Mouse (Mus musculus): ENCODE measurements around the gene Gm10073. TPM values are rescaled to one million over a fixed set of nuclear protein-coding genes. Genes with fewer than 3 reads are reported as not detected.
A peak's percentile ranks its signal among the peaks of the same experiment; 100 is the strongest.

The Gm10073 gene
- polyA plus RNA-seq, 1 experiment, result 34.0 TPM

DNA sequence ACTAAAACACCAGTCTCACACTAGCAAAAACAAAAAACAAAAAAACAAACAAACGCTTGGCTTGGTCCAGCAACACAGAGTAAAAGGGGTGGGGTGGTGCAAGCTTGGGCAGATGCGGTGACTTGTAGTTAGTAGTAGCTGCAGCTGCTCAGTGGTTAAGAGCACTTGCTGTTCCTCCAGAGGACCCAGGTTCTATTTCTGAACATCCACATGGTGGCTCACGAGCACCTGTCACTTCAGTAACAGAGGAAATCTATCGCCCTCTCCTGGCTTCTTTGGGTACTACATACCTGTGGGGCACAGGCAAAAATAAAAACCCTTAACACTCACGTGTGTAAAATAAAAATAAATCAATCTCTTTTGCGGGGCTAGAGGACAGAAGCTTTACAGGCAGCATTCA is 38.8 kb downstream of the Gm10073 start:
- Histone ChIP-seq H3K27ac (ENCODE audit: insufficient read depth, low read depth, low read length) (no peak overlapping the region), H3K4me1 (ENCODE audit: control insufficient read depth, insufficient read depth, low read length) (no peaks in the 10 kb centered on the region), H3K4me3 (ENCODE audit: insufficient read depth, low read depth, low read length) (no peak overlapping the region), H3K27me3 (replicated peaks; ENCODE audit: control insufficient read depth, insufficient read depth, low read length) (no peaks in the 10 kb centered on the region), H3K36me3 (ENCODE audit: control insufficient read depth, insufficient read depth, low read length) (no peaks in the 10 kb centered on the region)
- peak; percentile 75 for DNase-seq
- 30% methylated on average over 6 of the region's 6 CpGs for WGBS
- no peak for TF ChIP-seq POLR2A (IDR thresholded peaks at IDR 0.05; ENCODE audit: low read depth, low read length)
- peak; percentile 78 for TF ChIP-seq CTCF (conservative IDR thresholded peaks at IDR 0.05; ENCODE audit: insufficient read depth, insufficient read length, low read depth, low read length)

DNA sequence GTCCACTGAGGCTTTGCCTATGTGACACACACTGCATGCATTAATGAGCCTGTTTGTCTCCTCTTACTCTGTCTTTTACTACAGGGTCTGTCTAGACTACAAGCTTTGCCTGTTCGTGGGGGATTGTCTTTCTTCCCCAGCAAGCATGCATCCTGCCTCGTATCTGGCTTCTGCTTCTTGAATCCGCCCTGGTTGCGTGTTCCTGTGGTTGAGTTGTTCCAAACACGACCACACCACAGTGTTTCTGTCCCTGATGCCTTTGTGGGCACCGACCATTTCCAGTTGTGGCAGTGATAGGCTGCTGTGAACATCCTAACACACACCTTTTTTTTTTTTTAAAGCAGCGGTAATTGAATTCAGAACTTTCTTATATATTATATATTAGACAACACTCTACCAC is 39.6 kb downstream of the Gm10073 start:
- Histone ChIP-seq H3K36me3 (ENCODE audit: control insufficient read depth, insufficient read depth, low read length) (no peaks in the 10 kb centered on the region), H3K27me3 (replicated peaks; ENCODE audit: control insufficient read depth, insufficient read depth, low read length) (no peaks in the 10 kb centered on the region), H3K27ac (ENCODE audit: insufficient read depth, low read depth, low read length) (no peak overlapping the region), H3K4me3 (ENCODE audit: insufficient read depth, low read depth, low read length) (no peak overlapping the region), H3K4me1 (ENCODE audit: control insufficient read depth, insufficient read depth, low read length) (no peaks in the 10 kb centered on the region)
- TF ChIP-seq CTCF (conservative IDR thresholded peaks at IDR 0.05; ENCODE audit: insufficient read depth, insufficient read length, low read depth, low read length), result no peak
- TF ChIP-seq POLR2A (IDR thresholded peaks at IDR 0.05; ENCODE audit: low read depth, low read length), result no peak
- WGBS, result 80% methylated on average over 7 of the region's 7 CpGs
- DNase-seq, result no peak

GRCm38 (mm10) chr8:106530566-106530965 is 42.7 kb downstream of the Gm10073 start:
- Histone ChIP-seq H3K4me3 (ENCODE audit: insufficient read depth, low read depth, low read length) (no peak overlapping the region), H3K36me3 (ENCODE audit: control insufficient read depth, insufficient read depth, low read length) (no peaks in the 10 kb centered on the region), H3K27me3 (replicated peaks; ENCODE audit: control insufficient read depth, insufficient read depth, low read length) (no peaks in the 10 kb centered on the region), H3K4me1 (ENCODE audit: control insufficient read depth, insufficient read depth, low read length) (no peaks in the 10 kb centered on the region), H3K27ac (ENCODE audit: insufficient read depth, low read depth, low read length) (no peak overlapping the region)
- no peak for DNase-seq
- WGBS, result 78% methylated on average over 4 of the region's 4 CpGs
- peak; percentile 58 for TF ChIP-seq CTCF (conservative IDR thresholded peaks at IDR 0.05; ENCODE audit: insufficient read depth, insufficient read length, low read depth, low read length)
- no peak for TF ChIP-seq POLR2A (IDR thresholded peaks at IDR 0.05; ENCODE audit: low read depth, low read length)

GRCm38 (mm10) chr8:106529885-106530482 is 43.3 kb downstream of the Gm10073 start:
- no peaks in the 10 kb centered on the region for H3K4me1 ChIP-seq (ENCODE audit: control insufficient read depth, insufficient read depth, low read length)
- H3K27ac ChIP-seq (ENCODE audit: insufficient read depth, low read depth, low read length), result no peak overlapping the region
- no peaks in the 10 kb centered on the region for H3K27me3 ChIP-seq (replicated peaks; ENCODE audit: control insufficient read depth, insufficient read depth, low read length)
- H3K36me3 ChIP-seq (ENCODE audit: control insufficient read depth, insufficient read depth, low read length), result no peaks in the 10 kb centered on the region
- H3K4me3 ChIP-seq (ENCODE audit: insufficient read depth, low read depth, low read length), result no peak overlapping the region
- no peak for DNase-seq
- WGBS, result 93% methylated on average over 10 of the region's 10 CpGs
- TF ChIP-seq POLR2A (IDR thresholded peaks at IDR 0.05; ENCODE audit: low read depth, low read length) (no peak), CTCF (conservative IDR thresholded peaks at IDR 0.05; ENCODE audit: insufficient read depth, insufficient read length, low read depth, low read length) (no peak)

DNA sequence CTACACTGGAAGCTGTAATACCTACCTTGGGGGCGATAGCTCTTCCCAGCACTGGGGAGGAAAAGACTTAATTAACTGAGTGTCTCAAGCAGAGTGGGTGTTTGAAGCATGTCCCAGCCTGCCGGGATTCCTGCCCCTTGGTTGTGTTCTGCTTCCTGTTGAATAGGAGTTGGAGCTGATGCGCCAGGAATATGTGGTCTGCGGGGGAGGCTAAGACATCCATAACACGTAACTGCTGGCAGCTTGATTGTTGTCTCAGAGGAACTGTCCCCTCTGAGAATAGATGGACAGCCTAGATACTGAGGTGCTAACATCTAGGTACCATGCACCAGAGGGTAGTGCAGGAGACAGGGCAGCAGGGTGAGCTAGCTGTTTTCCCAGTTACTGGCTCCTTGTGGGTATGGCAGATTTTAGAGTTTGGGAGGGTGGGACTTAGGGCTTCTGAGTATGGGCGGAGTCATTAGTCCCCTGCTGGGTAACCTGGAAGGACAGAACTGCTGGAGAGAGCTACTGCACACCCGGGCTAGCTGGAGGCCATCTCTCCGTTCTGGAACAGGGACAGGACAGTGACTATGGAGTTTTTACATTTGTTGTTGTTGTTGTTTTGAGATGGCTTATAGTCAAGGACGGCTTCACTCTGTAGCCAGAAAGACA is 44.5 kb downstream of the Gm10073 start:
- no peaks in the 10 kb centered on the region for H3K4me1 ChIP-seq (ENCODE audit: control insufficient read depth, insufficient read depth, low read length)
- 79% methylated on average over 9 of the region's 9 CpGs for WGBS
- TF ChIP-seq POLR2A (IDR thresholded peaks at IDR 0.05; ENCODE audit: low read depth, low read length), result no peak
- no peak for TF ChIP-seq CTCF (conservative IDR thresholded peaks at IDR 0.05; ENCODE audit: insufficient read depth, insufficient read length, low read depth, low read length)
- DNase-seq, result no peak
- no peak overlapping the region for H3K27ac ChIP-seq (ENCODE audit: insufficient read depth, low read depth, low read length)
- H3K27me3 ChIP-seq (replicated peaks; ENCODE audit: control insufficient read depth, insufficient read depth, low read length), result no peaks in the 10 kb centered on the region
- no peak overlapping the region for H3K4me3 ChIP-seq (ENCODE audit: insufficient read depth, low read depth, low read length)
- H3K36me3 ChIP-seq (ENCODE audit: control insufficient read depth, insufficient read depth, low read length), result no peaks in the 10 kb centered on the region

DNA sequence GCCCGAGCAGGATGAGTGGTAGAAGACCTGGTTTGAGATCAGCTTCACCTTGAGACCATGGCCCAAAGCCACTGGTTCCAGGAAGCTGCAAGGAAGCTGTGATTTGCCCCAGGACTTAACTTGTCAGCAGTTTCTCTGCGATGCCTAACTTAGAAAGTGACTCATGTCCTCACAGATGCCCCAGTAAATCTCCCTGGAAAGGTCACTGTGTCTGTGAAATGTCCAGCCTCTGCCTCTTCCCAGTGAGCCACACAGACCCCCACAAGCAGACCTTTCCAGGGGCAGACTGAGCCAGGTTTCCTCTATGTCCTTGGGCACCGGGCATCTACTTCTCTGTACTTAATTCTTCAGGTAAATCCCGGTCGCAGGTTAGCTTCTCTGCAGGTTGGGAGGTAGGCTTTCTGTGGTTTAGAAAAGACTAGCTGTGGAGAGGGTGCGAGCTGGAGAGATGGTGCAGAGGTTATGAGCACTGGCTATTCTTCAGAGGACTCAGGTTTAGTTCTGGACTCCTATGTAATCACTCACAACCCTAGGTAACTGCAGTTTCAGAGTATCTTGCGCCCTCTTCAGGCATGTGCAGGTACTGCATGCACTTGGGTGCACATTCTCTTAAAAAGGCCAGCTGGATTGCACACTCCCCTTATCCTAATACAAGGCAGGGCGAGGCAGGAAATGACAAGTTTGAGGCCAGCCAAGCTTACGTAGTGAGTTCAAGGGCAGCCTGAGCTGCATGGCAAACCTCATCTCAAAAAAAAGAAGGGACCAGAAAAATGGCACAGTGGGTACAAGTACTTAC is 45.8 kb downstream of the Gm10073 start:
- TF ChIP-seq POLR2A (IDR thresholded peaks at IDR 0.05; ENCODE audit: low read depth, low read length) (no peak), CTCF (conservative IDR thresholded peaks at IDR 0.05; ENCODE audit: insufficient read depth, insufficient read length, low read depth, low read length) (peak; percentile 47)
- Histone ChIP-seq H3K27me3 (replicated peaks; ENCODE audit: control insufficient read depth, insufficient read depth, low read length) (no peaks in the 10 kb centered on the region), H3K36me3 (ENCODE audit: control insufficient read depth, insufficient read depth, low read length) (no peaks in the 10 kb centered on the region), H3K4me1 (ENCODE audit: control insufficient read depth, insufficient read depth, low read length) (no peaks in the 10 kb centered on the region), H3K4me3 (ENCODE audit: insufficient read depth, low read depth, low read length) (no peak overlapping the region), H3K27ac (ENCODE audit: insufficient read depth, low read depth, low read length) (no peak overlapping the region)
- no peak for DNase-seq
- WGBS, result 81% methylated on average over 9 of the region's 9 CpGs

DNA sequence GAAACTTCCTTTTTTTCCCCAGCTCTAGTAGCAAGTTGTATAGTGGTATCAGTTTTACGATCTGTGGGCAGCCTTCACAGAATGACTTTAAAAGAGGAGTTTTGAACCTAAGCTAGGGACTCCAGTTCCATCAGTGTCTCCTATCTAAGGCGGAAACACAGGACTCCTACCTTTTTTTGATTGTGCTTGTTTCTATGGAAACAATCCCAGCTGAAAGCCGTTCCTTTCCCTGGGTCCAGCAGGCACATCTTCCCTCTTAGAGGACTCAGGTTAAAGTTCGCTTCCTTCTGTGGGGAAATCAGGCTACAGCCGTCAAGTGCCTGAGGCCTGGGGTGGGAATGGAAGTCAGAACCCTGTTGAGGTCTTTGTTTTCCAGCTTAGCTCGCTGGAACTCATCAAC is 46.5 kb downstream of the Gm10073 start:
- no peak overlapping the region for H3K27ac ChIP-seq (ENCODE audit: insufficient read depth, low read depth, low read length)
- no peaks in the 10 kb centered on the region for H3K4me1 ChIP-seq (ENCODE audit: control insufficient read depth, insufficient read depth, low read length)
- H3K4me3 ChIP-seq (ENCODE audit: insufficient read depth, low read depth, low read length), result no peak overlapping the region
- no peak for DNase-seq
- WGBS, result 67% methylated on average over 6 of the region's 6 CpGs
- no peaks in the 10 kb centered on the region for H3K27me3 ChIP-seq (replicated peaks; ENCODE audit: control insufficient read depth, insufficient read depth, low read length)
- H3K36me3 ChIP-seq (ENCODE audit: control insufficient read depth, insufficient read depth, low read length), result no peaks in the 10 kb centered on the region
- no peak for TF ChIP-seq CTCF (conservative IDR thresholded peaks at IDR 0.05; ENCODE audit: insufficient read depth, insufficient read length, low read depth, low read length)
- no peak for TF ChIP-seq POLR2A (IDR thresholded peaks at IDR 0.05; ENCODE audit: low read depth, low read length)

Other genes starting within 250 kb of the Gm10073 start
- gene Smpd3, start 235.5 kb downstream of the Gm10073 start, polyA plus RNA-seq (2012; rRNA removed), result 0.84 and 1.1 TPM in 2 replicates
- 1.9 TPM in 2 replicates for gene Zfp90, start 158.1 kb downstream of the Gm10073 start, polyA plus RNA-seq (2012; rRNA removed)
- not detected in 2 replicates for gene 6030452D12Rik, start 72.9 kb downstream of the Gm10073 start, polyA plus RNA-seq (2012; rRNA removed)
- 5.0 and 5.5 TPM in 2 replicates for gene Cdh3, start 62.6 kb downstream of the Gm10073 start, polyA plus RNA-seq (2012; rRNA removed)
- gene Cdh1, start 29.9 kb upstream of the Gm10073 start, polyA plus RNA-seq (2012; rRNA removed), result 68.7 and 81.7 TPM in 2 replicates
- gene Tango6, start 109.6 kb upstream of the Gm10073 start, polyA plus RNA-seq (2012; rRNA removed), result 6.1 TPM in 2 replicates

All from kidney, adult 2 months (tissue).